Mouse (Mus musculus) limb, embryonic 12.5 days (tissue): ENCODE measurements at regions not wholly inside any gene's neighbourhood (a gene's known extent, or its start where the extent isn't known, plus 50 kb on each side); places are given as distances from the start of the nearest gene placed in this dataset.

Source experiments
- ATAC-seq: fragments of 200-750 bp; cut with Nextera tagmentation; 2 replicates; pipeline ENCODE4 v1.8.0; 2017; ENCODE audit warnings: low read depth, moderate TSS enrichment; ENCODE audit not compliant: insufficient number of reproducible peaks, insufficient read depth, low FRiP score, low TSS enrichment
- H3K27ac ChIP-seq: fragments of 300-500 bp; sonication (generic); 2 replicates; pipeline ENCODE4 v1.5.1; 2016; ENCODE audit warnings: mild to moderate bottlenecking, moderate library complexity
- H3K27me3 ChIP-seq: fragments of 300-500 bp; sonication (generic); 2 replicates; pipeline ENCODE4 v1.6.1; 2016; ENCODE audit warnings: mild to moderate bottlenecking, moderate library complexity
- H3K36me3 ChIP-seq: fragments of 300-500 bp; sonication (generic); 2 replicates; pipeline ENCODE4 v1.6.1; 2016; ENCODE audit warnings: mild to moderate bottlenecking, moderate library complexity
- H3K4me1 ChIP-seq: fragments of 300-500 bp; sonication (generic); replicated peaks from 2 replicates; pipeline ENCODE4 v1.6.1; 2016
- H3K4me2 ChIP-seq: fragments of 300-500 bp; sonication (generic); 2 replicates; pipeline ENCODE4 v1.6.1; 2016; ENCODE audit warnings: mild to moderate bottlenecking, moderate library complexity
- H3K4me3 ChIP-seq: fragments of 300-500 bp; sonication (generic); replicated peaks from 2 replicates; pipeline ENCODE4 v1.5.1; 2016; ENCODE audit warnings: mild to moderate bottlenecking
- H3K9ac ChIP-seq: fragments of 300-500 bp; sonication (generic); replicated peaks from 2 replicates; pipeline ENCODE4 v1.6.1; 2016; ENCODE audit warnings: mild to moderate bottlenecking, moderate library complexity
- H3K9me3 ChIP-seq: fragments of 300-500 bp; sonication (generic); 2 replicates; pipeline ENCODE4 v1.6.1; 2016; ENCODE audit warnings: mild to moderate bottlenecking, moderate library complexity
- WGBS: fragments of 180-500 bp; shearing (Covaris S2); methylation state at CpG from one replicate; pipeline ENCODE4 v1.1.7; 2016; 5-methylcytosine and 5-hydroxymethylcytosine counted together

DNA sequence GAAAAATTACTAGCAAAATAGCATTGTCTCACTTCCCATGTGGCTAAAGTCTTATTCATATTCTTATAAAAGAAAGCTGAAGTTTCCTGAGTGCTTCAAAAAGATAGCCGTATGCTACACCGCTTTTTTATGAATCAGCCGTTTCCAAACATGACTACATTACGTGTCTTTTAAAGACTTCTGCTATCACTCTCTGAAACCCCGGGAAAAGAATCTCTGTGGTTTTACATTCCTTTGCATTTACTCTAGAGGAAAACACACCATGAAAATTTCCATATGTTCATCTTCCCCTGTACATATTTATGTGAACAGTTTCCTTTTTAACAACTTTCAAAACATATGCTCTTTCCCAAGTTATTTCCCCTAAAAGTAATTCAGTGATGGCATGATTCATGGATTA is 882.3 kb downstream of the Gsdmc2 start:
- H3K27me3 ChIP-seq: no peaks in the 10 kb centered on the region
- ATAC-seq: no peak
- 77% methylated on average over 5 of the region's 5 CpGs for WGBS

DNA sequence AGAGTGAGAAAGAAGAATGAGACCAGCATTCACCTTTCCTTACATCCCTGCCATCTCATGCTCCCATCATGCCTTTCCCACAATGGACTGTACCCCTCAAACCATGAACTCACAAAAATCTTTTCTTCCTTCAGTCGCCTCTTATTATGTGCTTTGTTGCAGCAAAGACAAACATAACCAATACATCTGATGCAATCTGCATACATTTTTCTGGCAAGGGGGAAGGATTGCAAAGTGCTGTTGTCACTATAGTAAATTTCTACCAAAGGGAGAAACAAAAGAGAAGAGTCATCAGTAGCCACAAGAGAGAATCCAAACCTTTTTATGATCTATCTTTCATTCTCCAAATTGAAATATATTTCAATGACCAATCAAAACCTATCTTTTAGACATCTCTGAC is 884.4 kb downstream of the Gsdmc2 start:
- Histone ChIP-seq H3K9ac (no peak overlapping the region), H3K27me3 (no peaks in the 10 kb centered on the region), H3K4me3 (no peak overlapping the region), H3K4me2 (no peak overlapping the region), H3K36me3 (no peaks in the 10 kb centered on the region), H3K27ac (no peak overlapping the region), H3K4me1 (no peaks in the 10 kb centered on the region), H3K9me3 (no peaks in the 10 kb centered on the region)
- ATAC-seq: no peak
- WGBS: 97% methylated on average over 1 of the region's 1 CpGs

More for the DNA sequence above, 882.3 kb downstream of the Gsdmc2 start:
- H3K9ac ChIP-seq: no peak overlapping the region
- H3K4me1 ChIP-seq: no peaks in the 10 kb centered on the region
- no peaks in the 10 kb centered on the region for H3K9me3 ChIP-seq
- no peak overlapping the region for H3K27ac ChIP-seq
- H3K4me2 ChIP-seq: no peak overlapping the region
- no peak overlapping the region for H3K4me3 ChIP-seq
- H3K36me3 ChIP-seq: no peaks in the 10 kb centered on the region

DNA sequence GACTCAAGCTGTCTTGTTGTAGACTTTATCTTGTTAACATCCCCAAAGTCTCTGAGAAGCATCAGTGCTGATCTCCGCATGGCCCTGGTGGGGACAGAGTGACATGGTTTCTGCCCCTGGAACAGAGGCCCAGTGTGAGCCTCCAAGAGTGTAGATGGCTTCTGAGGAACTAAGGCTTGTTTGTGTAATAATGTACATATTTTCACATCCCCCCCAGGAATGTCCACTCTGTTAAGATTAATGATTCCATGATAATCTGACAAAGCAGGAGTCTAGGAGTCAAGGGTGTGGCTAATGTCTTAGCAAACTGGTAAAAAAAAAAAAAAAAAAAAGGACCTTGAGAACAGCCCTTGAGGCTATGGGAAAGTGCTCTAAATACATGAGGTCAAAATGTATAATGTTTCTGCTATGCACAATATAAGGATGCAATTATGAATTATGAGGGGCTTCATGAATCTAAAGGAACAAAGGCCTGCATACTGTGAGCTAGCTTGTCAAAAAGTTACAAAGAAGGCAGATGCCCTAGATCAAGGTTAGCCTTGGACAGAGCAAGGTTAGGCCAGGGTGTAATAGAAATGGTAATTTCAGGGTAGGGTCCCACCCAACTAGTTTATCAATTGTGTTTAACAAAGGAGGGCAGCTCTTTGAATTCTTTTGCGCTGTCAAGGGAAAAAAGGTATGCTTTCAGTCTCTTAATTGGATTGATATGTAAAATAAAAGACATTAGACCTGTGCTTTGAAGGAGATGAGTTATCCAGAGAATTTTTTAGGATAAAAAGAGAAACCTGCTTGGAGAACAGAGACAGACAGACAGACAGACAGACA is 886.3 kb downstream of the Gsdmc2 start:
- 93% methylated on average over 2 of the region's 2 CpGs for WGBS

GRCm38 (mm10) chr15:62954889-62955288 is 890.1 kb downstream of the Gsdmc2 start:
- H3K9ac ChIP-seq: no peak overlapping the region
- H3K4me2 ChIP-seq: no peak overlapping the region
- no peak overlapping the region for H3K27ac ChIP-seq
- no peaks in the 10 kb centered on the region for H3K36me3 ChIP-seq
- no peaks in the 10 kb centered on the region; the same call in 1 of the 2 replicates for H3K4me1 ChIP-seq
- WGBS: 85% methylated on average over 1 of the region's 1 CpGs
- no peaks in the 10 kb centered on the region for H3K27me3 ChIP-seq
- H3K4me3 ChIP-seq: no peak overlapping the region
- no peaks in the 10 kb centered on the region for H3K9me3 ChIP-seq
- ATAC-seq: no peak

More for the DNA sequence above, 886.3 kb downstream of the Gsdmc2 start:
- Histone ChIP-seq H3K9ac (no peak overlapping the region), H3K4me3 (no peak overlapping the region), H3K4me1 (no peaks in the 10 kb centered on the region), H3K27me3 (no peaks in the 10 kb centered on the region), H3K4me2 (no peak overlapping the region), H3K36me3 (no peaks in the 10 kb centered on the region), H3K9me3 (no peaks in the 10 kb centered on the region), H3K27ac (no peak overlapping the region)
- ATAC-seq: no peak

DNA sequence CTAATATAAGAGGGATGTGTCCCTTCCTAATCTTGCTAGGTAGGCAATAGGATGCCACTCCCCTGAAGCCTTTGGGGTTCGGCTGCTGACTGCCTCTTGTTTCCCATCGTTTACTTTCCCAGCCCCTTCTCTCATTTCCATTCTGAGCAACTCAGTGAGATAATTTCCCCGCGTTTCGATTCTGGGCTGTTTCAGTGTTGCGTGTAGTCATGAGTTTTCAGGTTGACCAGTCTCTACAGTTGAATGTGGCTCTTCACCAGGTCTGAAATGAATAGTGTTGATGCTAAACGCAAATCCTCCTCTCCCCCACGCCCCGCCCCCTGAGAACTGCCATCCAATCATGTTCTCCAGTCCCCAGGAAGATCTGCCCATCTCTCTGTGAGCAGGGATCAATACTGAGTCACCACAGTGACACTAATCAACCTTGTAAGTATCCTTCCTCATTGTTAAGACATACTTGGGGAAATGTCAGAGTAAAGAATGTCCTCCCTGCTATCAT is 890.6 kb downstream of the Gsdmc2 start:
- Histone ChIP-seq H3K27ac (no peak overlapping the region), H3K9ac (no peak overlapping the region), H3K9me3 (no peaks in the 10 kb centered on the region), H3K4me3 (no peak overlapping the region), H3K27me3 (no peaks in the 10 kb centered on the region), H3K4me2 (no peak overlapping the region), H3K36me3 (no peaks in the 10 kb centered on the region), H3K4me1 (no peaks in the 10 kb centered on the region; the same call in 1 of the 2 replicates)
- no peak for ATAC-seq
- 75% methylated on average over 9 of the region's 9 CpGs for WGBS

DNA sequence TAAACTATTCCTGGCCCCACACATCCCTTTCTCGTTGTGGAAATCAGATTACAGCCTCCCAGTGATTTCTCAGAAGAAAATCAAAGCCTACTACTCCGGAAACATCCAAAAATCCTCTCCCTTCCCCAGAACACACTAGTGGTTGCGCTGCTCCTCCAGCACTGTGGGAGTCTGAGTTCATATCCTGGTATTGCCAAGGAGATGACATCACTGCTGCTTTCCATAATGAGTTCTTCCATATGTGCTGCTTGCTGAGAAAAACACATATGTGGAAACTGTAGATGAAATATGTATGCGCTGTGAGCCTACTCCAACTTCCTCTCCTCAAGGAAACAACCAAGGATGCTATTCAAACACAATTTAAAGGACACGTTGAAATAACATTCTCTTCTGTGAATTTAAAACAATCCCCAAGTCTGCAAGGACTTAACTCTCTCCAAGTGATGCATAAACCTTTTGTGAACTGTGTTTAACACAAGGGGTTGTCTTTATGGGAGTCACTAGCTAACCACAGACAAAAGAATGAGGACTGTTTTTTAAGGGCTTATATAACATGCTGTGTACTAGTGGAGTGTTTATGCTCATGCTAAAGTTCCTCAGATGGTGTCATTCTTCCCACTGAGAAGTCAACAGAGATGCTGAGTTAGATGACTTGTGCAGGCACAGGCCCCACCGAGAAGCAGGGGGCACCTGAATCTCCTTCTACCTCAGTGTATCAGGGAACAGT is 891.6 kb downstream of the Gsdmc2 start:
- Histone ChIP-seq H3K27me3 (no peaks in the 10 kb centered on the region), H3K4me1 (no peaks in the 10 kb centered on the region; the same call in 1 of the 2 replicates), H3K4me3 (no peak overlapping the region), H3K9ac (no peak overlapping the region), H3K36me3 (no peaks in the 10 kb centered on the region), H3K9me3 (no peaks in the 10 kb centered on the region), H3K4me2 (no peak overlapping the region), H3K27ac (0 out of 2 replicates have a peak overlapping the region, but pooled peaks have one; percentile 35)
- 61% methylated on average over 6 of the region's 6 CpGs for WGBS
- no peak for ATAC-seq

DNA sequence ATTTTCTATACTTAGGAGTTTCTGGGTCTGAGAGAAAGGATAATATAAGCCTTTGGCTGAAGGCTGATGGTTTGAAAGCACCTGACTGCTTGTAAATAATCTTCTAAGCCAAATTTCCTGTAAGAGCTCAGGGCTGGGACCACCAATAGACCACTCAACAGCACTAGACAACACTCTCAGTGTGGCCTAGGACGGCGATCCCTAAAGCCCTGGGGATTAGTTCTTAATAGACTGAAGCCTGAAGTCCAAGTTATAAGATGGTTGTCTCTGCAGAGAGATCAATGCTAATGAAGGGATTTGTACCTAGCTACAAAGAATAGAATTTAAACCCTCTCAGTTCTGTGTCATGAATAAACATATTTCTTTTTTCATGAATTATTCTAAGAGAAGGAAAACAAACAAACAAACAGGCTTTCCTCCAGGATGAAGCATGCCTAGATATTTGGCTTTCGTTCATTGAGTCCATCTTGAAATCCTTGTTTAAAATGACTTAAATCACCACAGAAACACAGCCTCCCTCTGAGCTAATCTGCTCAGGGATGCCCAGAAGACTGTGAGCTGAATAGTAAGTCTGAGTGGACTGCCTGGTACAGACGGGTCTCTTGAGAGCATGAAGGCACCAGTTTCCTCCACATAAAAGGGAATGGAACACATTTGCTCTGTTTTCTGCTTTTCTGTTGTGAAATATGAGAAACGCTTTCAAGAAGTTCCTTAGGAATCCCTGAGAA is 892.3 kb downstream of the Gsdmc2 start:
- H3K36me3 ChIP-seq: no peaks in the 10 kb centered on the region
- H3K4me3 ChIP-seq: no peak overlapping the region
- no peak overlapping the region for H3K9ac ChIP-seq
- WGBS: 53% methylated on average over 5 of the region's 5 CpGs
- no peak overlapping the region for H3K4me2 ChIP-seq
- H3K27ac ChIP-seq: 0 out of 2 replicates have a peak overlapping the region, but pooled peaks have one; percentile 1
- H3K9me3 ChIP-seq: no peaks in the 10 kb centered on the region
- no peaks in the 10 kb centered on the region for H3K27me3 ChIP-seq
- no peaks in the 10 kb centered on the region; the same call in 1 of the 2 replicates for H3K4me1 ChIP-seq
- no peak for ATAC-seq

DNA sequence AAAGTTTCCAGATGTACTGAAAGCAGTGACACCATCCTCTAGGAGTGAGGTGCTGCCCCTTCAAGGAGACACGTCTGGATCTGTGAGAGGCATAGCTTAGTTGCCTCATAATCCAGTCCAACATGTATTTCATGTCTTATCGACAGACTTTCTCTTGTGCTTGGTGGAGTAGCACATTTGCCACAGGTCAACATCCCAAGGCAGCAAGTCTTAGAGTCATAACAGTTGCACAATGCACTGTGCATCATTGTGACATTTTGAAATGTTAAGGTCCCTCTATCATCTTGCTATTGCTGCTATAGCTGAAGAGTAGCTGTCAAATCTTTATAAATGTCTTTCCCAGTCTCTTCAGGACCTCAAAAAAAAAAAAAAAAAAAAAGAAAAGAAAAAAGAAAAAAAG is 905.6 kb downstream of the Gsdmc2 start:
- H3K4me3 ChIP-seq: no peak overlapping the region
- no peak for ATAC-seq
- H3K9ac ChIP-seq: no peak overlapping the region
- H3K36me3 ChIP-seq: no peaks in the 10 kb centered on the region
- H3K9me3 ChIP-seq: no peaks in the 10 kb centered on the region
- H3K27me3 ChIP-seq: no peaks in the 10 kb centered on the region
- 74% methylated on average over 2 of the region's 2 CpGs for WGBS
- no peak overlapping the region for H3K27ac ChIP-seq
- no peak overlapping the region for H3K4me2 ChIP-seq
- H3K4me1 ChIP-seq: no peaks in the 10 kb centered on the region

DNA sequence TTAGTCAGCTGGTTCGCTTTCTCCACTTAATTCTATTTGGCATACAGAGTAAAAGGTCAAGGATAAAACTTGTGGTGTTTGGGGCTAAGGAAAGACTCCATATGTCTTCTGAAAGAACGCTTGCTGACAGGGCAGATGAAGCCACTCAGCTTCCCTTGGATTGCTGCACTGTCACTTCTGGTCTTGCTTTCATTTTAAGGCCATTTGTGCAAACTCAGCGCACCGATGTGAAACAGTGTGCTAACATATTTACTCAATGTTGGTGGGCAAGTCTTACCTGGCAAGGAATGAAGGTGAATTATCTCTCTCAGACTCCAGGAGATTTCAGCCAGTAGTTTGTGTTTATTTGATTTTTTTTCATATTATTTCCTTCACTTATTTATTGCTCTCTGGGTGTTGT is 907.2 kb downstream of the Gsdmc2 start:
- Histone ChIP-seq H3K27ac (no peak overlapping the region), H3K9ac (no peak overlapping the region), H3K36me3 (no peaks in the 10 kb centered on the region), H3K4me2 (no peak overlapping the region), H3K4me1 (no peaks in the 10 kb centered on the region), H3K9me3 (no peaks in the 10 kb centered on the region), H3K4me3 (no peak overlapping the region), H3K27me3 (no peaks in the 10 kb centered on the region)
- no peak for ATAC-seq
- 92% methylated on average over 4 of the region's 4 CpGs for WGBS

DNA sequence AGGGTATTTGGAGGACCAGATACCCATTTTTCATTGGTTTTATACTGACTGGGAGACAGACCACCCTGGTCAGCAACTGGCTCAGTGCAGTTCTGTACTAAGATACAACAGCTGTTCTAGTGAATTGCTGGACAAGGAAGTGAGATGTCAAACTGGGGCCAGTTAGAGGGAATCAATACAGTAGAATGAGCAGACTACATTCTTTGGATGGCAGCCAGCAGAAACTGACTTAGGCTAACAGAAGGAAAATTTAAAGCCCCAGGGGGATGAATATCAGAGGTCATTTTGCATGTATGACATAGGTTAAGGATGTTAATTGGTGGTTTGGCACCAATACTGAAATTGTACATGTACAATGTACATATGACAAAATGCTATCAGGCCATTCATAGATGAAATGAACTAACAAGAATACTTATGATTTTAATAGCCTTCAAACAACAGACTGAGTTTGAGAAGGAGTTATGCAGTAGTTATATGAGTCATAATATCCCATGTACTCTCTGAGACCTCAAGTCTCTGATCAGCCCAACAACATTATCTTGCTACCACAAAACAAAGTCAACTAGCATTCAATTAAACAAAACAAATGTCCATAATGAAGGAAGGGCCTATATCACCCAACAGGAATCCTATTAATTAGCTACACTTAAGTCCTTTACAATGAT is 910.3 kb downstream of the Gsdmc2 start:
- ATAC-seq: no peak
- Histone ChIP-seq H3K4me1 (no peaks in the 10 kb centered on the region), H3K9ac (no peak overlapping the region), H3K9me3 (no peaks in the 10 kb centered on the region), H3K27ac (no peak overlapping the region), H3K27me3 (no peaks in the 10 kb centered on the region), H3K36me3 (no peaks in the 10 kb centered on the region), H3K4me3 (no peak overlapping the region), H3K4me2 (no peak overlapping the region)
